ENCODE assay signal across 11 mouse cellular contexts in the genomic region with DNA sequence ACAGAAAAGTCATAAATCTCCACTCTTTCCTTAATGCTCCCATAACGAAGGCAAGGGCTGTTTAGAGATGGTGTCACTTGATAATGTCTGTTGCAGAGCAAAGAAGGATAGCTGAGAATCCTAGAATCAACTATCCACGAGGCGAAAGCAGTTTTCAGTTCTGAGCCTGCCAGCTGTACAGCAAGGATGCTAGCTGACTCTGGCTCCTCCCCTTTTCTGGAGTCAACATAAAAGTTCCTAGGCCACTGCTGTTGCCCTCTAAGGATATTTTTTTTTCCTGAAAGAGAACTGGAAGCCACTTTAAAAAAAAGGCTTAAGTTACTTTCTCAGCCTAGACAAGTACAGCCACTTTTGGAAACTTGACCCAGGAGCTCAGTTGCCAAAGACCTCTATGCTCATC.
DNase-seq lines count a peak whose midpoint lies in the region; ATAC-seq and TF ChIP-seq lines count a peak whose summit lies in the region.
"Had no signal": no experiment of that assay in that cellular context is flagged by ENCODE, and none has a peak within 500 bp of the region (broad histone marks: within the 10 kb centered on the region; RNA-seq: fewer than 3 reads in every experiment).

No protein-coding gene starts in this region.

- H3K4me3 ChIP-seq in heart, adult 2 months = no peak overlapping the region
- H3K4me3 ChIP-seq in kidney, postnatal 0 days (replicated peaks; ENCODE audit: low read depth, low read length) = no peak overlapping the region
- no peak overlapping the region for H3K4me3 ChIP-seq in embryonic facial prominence, embryonic 11.5 days (ENCODE audit: low read depth, low read length)
- no peak overlapping the region for H3K4me3 ChIP-seq in liver, postnatal 0 days (ENCODE audit: low read depth, low read length)
- H3K4me3 ChIP-seq: embryonic facial prominence, embryonic 13.5 days; limb, embryonic 15.5 days had no signal

- no peak for TF ChIP-seq CTCF in heart, adult 2 months (IDR thresholded peaks at IDR 0.05)
- TF ChIP-seq CTCF in kidney, postnatal 0 days (IDR thresholded peaks at IDR 0.05; ENCODE audit: low read depth) = no peak; the same call in 1 of the 2 replicates
- TF ChIP-seq CTCF in liver, postnatal 0 days (IDR thresholded peaks at IDR 0.05; ENCODE audit: low read depth) = no peak

- TF ChIP-seq POLR2A in heart, adult 2 months (IDR thresholded peaks at IDR 0.05; ENCODE audit: insufficient read depth, low read depth, low read length) = no peak

- intact Hi-C loops in heart, adult 2 months (cut with DNase I) = loop anchor here (2.0 kb wide), 2 partner anchors 144 to 176 kb away; a partner anchor contains a TSS

- H3K79me2 ChIP-seq in heart, adult 2 months (replicated peaks; ENCODE audit: control insufficient read depth, insufficient read depth, low read length) = no peaks in the 10 kb centered on the region

- no peak overlapping the region for H3K9ac ChIP-seq in heart, adult 2 months (ENCODE audit: low read depth, low read length)
- no peak overlapping the region for H3K9ac ChIP-seq in kidney, postnatal 0 days (ENCODE audit: low read depth, low read length)
- H3K9ac ChIP-seq in embryonic facial prominence, embryonic 11.5 days (replicated peaks; ENCODE audit: low read length) = no peak overlapping the region
- H3K9ac ChIP-seq in liver, postnatal 0 days (replicated peaks) = no peak overlapping the region
- H3K9ac ChIP-seq: embryonic facial prominence, embryonic 13.5 days; limb, embryonic 15.5 days had no signal

- H3K27me3 ChIP-seq in heart, adult 2 months (ENCODE audit: control insufficient read depth, insufficient read depth, low read length) = no peaks in the 10 kb centered on the region
- H3K27me3 ChIP-seq in kidney, postnatal 0 days (ENCODE audit: insufficient read depth, low read length) = no peaks in the 10 kb centered on the region
- H3K27me3 ChIP-seq in embryonic facial prominence, embryonic 11.5 days (ENCODE audit: control insufficient read depth, insufficient read depth, low read length) = no peaks in the 10 kb centered on the region
- H3K27me3 ChIP-seq in liver, postnatal 0 days (ENCODE audit: insufficient read depth, low read length) = no peaks in the 10 kb centered on the region
- H3K27me3 ChIP-seq: embryonic facial prominence, embryonic 13.5 days had no signal

- no peak overlapping the region for H3K27ac ChIP-seq in heart, adult 2 months
- H3K27ac ChIP-seq in kidney, postnatal 0 days = no peak overlapping the region
- H3K27ac ChIP-seq in embryonic facial prominence, embryonic 11.5 days (replicated peaks; ENCODE audit: low read depth, low read length) = no peak overlapping the region
- H3K27ac ChIP-seq in liver, postnatal 0 days (ENCODE audit: low read depth) = no peak overlapping the region
- H3K27ac ChIP-seq: embryonic facial prominence, embryonic 13.5 days; limb, embryonic 15.5 days had no signal

- WGBS in heart, adult 2 months = 32% methylated on average over 3 of the region's 3 CpGs
- 7% methylated on average over 3 of the region's 3 CpGs for WGBS in kidney, postnatal 0 days
- 32% methylated on average over 3 of the region's 3 CpGs for WGBS in embryonic facial prominence, embryonic 11.5 days
- WGBS in liver, postnatal 0 days (ENCODE audit: insufficient replicate concordance) = 22% methylated on average over 3 of the region's 3 CpGs

- no peaks in the 10 kb centered on the region for H3K36me3 ChIP-seq in heart, adult 2 months (ENCODE audit: control insufficient read depth, insufficient read depth, low read length)
- no peaks in the 10 kb centered on the region for H3K36me3 ChIP-seq in kidney, postnatal 0 days (ENCODE audit: insufficient read depth, low read length)
- H3K36me3 ChIP-seq in embryonic facial prominence, embryonic 11.5 days (replicated peaks; ENCODE audit: control insufficient read depth, insufficient read depth, low read depth, low read length) = no peaks in the 10 kb centered on the region
- no peaks in the 10 kb centered on the region for H3K36me3 ChIP-seq in liver, postnatal 0 days (replicated peaks; ENCODE audit: insufficient read depth, low read length)
- H3K36me3 ChIP-seq: embryonic facial prominence, embryonic 13.5 days; G1E; limb, embryonic 15.5 days had no signal

- DNase-seq in heart, adult 11 months = peak; percentile 54
- no peak for DNase-seq in heart, adult 2 months
- peak; percentile 53 for DNase-seq in kidney, postnatal 0 days (ENCODE audit: low spot score)
- no peak for DNase-seq in kidney, adult 18-20 months
- peak; percentile 29 for DNase-seq in 3T3-L1 (ENCODE audit: low read depth, low spot score)
- peak; percentile 50 for DNase-seq in embryonic facial prominence, embryonic 11.5 days (ENCODE audit: low spot score)
- DNase-seq in liver, postnatal 0 days = no peak

- no peak for ATAC-seq in kidney, postnatal 0 days (replicated peaks; ENCODE audit: low FRiP score, low read depth)
- ATAC-seq in embryonic facial prominence, embryonic 11.5 days (replicated peaks; ENCODE audit: insufficient number of reproducible peaks, low FRiP score, low TSS enrichment, low read depth) = no peak
- no peak for ATAC-seq in megakaryocyte, adult 5-6 weeks (ENCODE audit: poor library complexity, severe bottlenecking)
- no peak for ATAC-seq in liver, postnatal 0 days

- H3K4me2 ChIP-seq in kidney, postnatal 0 days (ENCODE audit: low read length) = no peak overlapping the region; the same call in 1 of the 2 replicates
- no peak overlapping the region for H3K4me2 ChIP-seq in embryonic facial prominence, embryonic 11.5 days (ENCODE audit: low read depth, low read length)
- no peak overlapping the region for H3K4me2 ChIP-seq in liver, postnatal 0 days (ENCODE audit: low read depth, low read length)
- H3K4me2 ChIP-seq: embryonic facial prominence, embryonic 13.5 days; limb, embryonic 15.5 days had no signal

- no peak for TF ChIP-seq EP300 in heart, adult 2 months (IDR thresholded peaks at IDR 0.05; ENCODE audit: insufficient read depth, low read depth, low read length)
- no peak for TF ChIP-seq EP300 in liver, postnatal 0 days (IDR thresholded peaks at IDR 0.05; ENCODE audit: low read depth)

- H3K9me3 ChIP-seq in kidney, postnatal 0 days (replicated peaks; ENCODE audit: low read length) = no peaks in the 10 kb centered on the region
- no peaks in the 10 kb centered on the region for H3K9me3 ChIP-seq in embryonic facial prominence, embryonic 11.5 days (replicated peaks; ENCODE audit: control insufficient read depth, low read length)
- no peaks in the 10 kb centered on the region for H3K9me3 ChIP-seq in liver, postnatal 0 days (ENCODE audit: low read length)
- H3K9me3 ChIP-seq: embryonic facial prominence, embryonic 13.5 days; G1E; limb, embryonic 15.5 days had no signal

- no peaks in the 10 kb centered on the region for H3K4me1 ChIP-seq in heart, adult 2 months (ENCODE audit: control insufficient read depth, insufficient read depth, low read length)
- H3K4me1 ChIP-seq in kidney, postnatal 0 days (replicated peaks; ENCODE audit: insufficient read depth, low read length) = no peaks in the 10 kb centered on the region
- no peaks in the 10 kb centered on the region for H3K4me1 ChIP-seq in embryonic facial prominence, embryonic 11.5 days (ENCODE audit: control insufficient read depth, insufficient read depth, low read length)
- no peaks in the 10 kb centered on the region for H3K4me1 ChIP-seq in liver, postnatal 0 days (ENCODE audit: insufficient read depth)

Comparison
In these comparisons a context has a peak if more than half of its experiments do, and no peak if none do; other contexts are left out.
1. DNase-seq: peak in heart, adult 11 months (single experiment), kidney, postnatal 0 days (single experiment), 3T3-L1 (single experiment) and embryonic facial prominence, embryonic 11.5 days (single experiment); none in heart, adult 2 months (0 of 2), kidney, adult 18-20 months (single experiment) and liver, postnatal 0 days (single experiment).